Mouse (Mus musculus) thymus, adult 2 months (tissue): ENCODE measurements around the gene Ccdc126.

Source experiments
- CTCF ChIP-seq: fragments of 200-500 bp; IDR thresholded peaks from 2 replicates; pipeline ENCODE4 v1.5.1; 2012; ENCODE audit warnings: mild to moderate bottlenecking, control low read depth, low read length, moderate library complexity, borderline replicate concordance; ENCODE audit not compliant: control insufficient read depth, poor library complexity, insufficient read depth; ENCODE audit errors: extremely low read depth
- POLR2A ChIP-seq: fragments of 200-500 bp; IDR thresholded peaks from 2 replicates; pipeline ENCODE4 v1.6.1; 2012; ENCODE audit warnings: mild to moderate bottlenecking, low read length, control low read depth, moderate library complexity; ENCODE audit not compliant: control insufficient read depth, poor library complexity, insufficient read depth; ENCODE audit errors: extremely low read depth

DNA sequence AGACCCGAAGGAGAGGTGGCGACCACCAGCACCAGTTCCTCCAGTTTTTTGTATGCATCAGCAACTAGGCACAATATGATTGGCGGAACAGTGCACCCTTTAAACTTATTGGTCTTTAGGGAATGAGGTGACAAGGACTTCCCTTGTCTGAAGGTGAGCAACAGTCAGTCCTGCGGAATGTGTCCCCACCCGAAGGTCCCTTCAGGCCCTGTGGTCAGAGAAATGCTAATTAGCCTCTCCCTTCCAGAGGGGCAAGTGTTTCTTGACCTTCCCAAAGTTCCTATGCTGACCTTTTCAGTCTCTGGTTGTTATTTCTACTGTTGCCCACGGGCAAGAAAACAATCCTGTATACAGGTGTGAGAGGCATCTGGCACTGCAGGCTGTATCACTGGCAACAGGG, 47.3 kb upstream of the Ccdc126 start:
- TF ChIP-seq POLR2A (no peak), CTCF (no peak)
